Mouse (Mus musculus) neural tube, embryonic 10.5 days (tissue): ENCODE measurements around the gene Myo10.

ENCODE experiments used
- DNase-seq: peaks from one replicate; pipeline ENCODE4 v3.0.0-alpha.2; 2017; ENCODE audit warnings: low spot score; ENCODE audit errors: extremely low spot score

The Myo10 gene

GRCm38 (mm10) chr15:25719270-25719669 is 96.9 kb downstream of the Myo10 start:
- DNase-seq, result no peak

GRCm38 (mm10) chr15:25720263-25720662 is 97.9 kb downstream of the Myo10 start:
- DNase-seq, result no peak

- no peak for DNase-seq
Observed at GRCm38 (mm10) chr15:25723281-25724113, 101.2 kb downstream of the Myo10 start.

GRCm38 (mm10) chr15:25724549-25724948 is 102.2 kb downstream of the Myo10 start:
- no peak for DNase-seq

- no peak for DNase-seq
Observed at GRCm38 (mm10) chr15:25726814-25727213, 104.5 kb downstream of the Myo10 start.

GRCm38 (mm10) chr15:25728501-25728900 is 106.2 kb downstream of the Myo10 start:
- DNase-seq, result no peak

- DNase-seq, result no peak
Observed at GRCm38 (mm10) chr15:25731053-25731452, 108.7 kb downstream of the Myo10 start.

- DNase-seq, result no peak
Observed at GRCm38 (mm10) chr15:25732758-25733428, 110.6 kb downstream of the Myo10 start.

- DNase-seq, result no peak
Observed at GRCm38 (mm10) chr15:25733739-25734430, 111.6 kb downstream of the Myo10 start.

- no peak for DNase-seq
Observed at GRCm38 (mm10) chr15:25736531-25736930, 114.2 kb downstream of the Myo10 start.

- DNase-seq, result no peak
Observed at GRCm38 (mm10) chr15:25740271-25740670, 117.9 kb downstream of the Myo10 start.

GRCm38 (mm10) chr15:25742196-25742595 is 119.9 kb downstream of the Myo10 start:
- no peak for DNase-seq

GRCm38 (mm10) chr15:25751510-25751909 is 129.2 kb downstream of the Myo10 start:
- no peak for DNase-seq

- no peak for DNase-seq
Observed at GRCm38 (mm10) chr15:25752597-25752996, 130.3 kb downstream of the Myo10 start.

GRCm38 (mm10) chr15:25753003-25753402 is 130.7 kb downstream of the Myo10 start:
- no peak for DNase-seq

- no peak for DNase-seq
Observed at GRCm38 (mm10) chr15:25753878-25754277, 131.6 kb downstream of the Myo10 start.

- DNase-seq, result peak; percentile 44
Observed at GRCm38 (mm10) chr15:25754342-25754951, 132.1 kb downstream of the Myo10 start.

GRCm38 (mm10) chr15:25755536-25755935 is 133.2 kb downstream of the Myo10 start:
- DNase-seq, result no peak

GRCm38 (mm10) chr15:25756072-25756471 is 133.7 kb downstream of the Myo10 start:
- no peak for DNase-seq

GRCm38 (mm10) chr15:25758037-25758436 is 135.7 kb downstream of the Myo10 start:
- peak; percentile 49 for DNase-seq

- DNase-seq, result no peak
Observed at GRCm38 (mm10) chr15:25758500-25759086, 136.3 kb downstream of the Myo10 start.
